In genomic region chr11:22850077-22850476, GRCm38 (mm10) we compare ENCODE assay signal across 14 mouse cellular contexts. TPM values are rescaled to one million over a fixed set of nuclear protein-coding genes. Genes with fewer than 3 reads are reported as not detected.
DNase-seq lines count a peak whose midpoint lies in the region; ATAC-seq and TF ChIP-seq lines count a peak whose summit lies in the region.
"Had no signal": no experiment of that assay in that cellular context is flagged by ENCODE, and none has a peak within 500 bp of the region (broad histone marks: within the 10 kb centered on the region; RNA-seq: fewer than 3 reads in every experiment).

No protein-coding gene starts in this region.

- no peak overlapping the region for H3K9ac ChIP-seq in heart, postnatal 0 days (replicated peaks; ENCODE audit: low read depth, low read length)
- H3K9ac ChIP-seq: forebrain, embryonic 12.5 days; hindbrain, embryonic 14.5 days had no signal

- H3K9me3 ChIP-seq in heart, postnatal 0 days (replicated peaks; ENCODE audit: control insufficient read depth, low read length): no peaks in the 10 kb centered on the region
- H3K9me3 ChIP-seq: forebrain, embryonic 12.5 days had no signal

- H3K27me3 ChIP-seq in heart, postnatal 0 days (ENCODE audit: control insufficient read depth, insufficient read depth, low read length): no peaks in the 10 kb centered on the region
- H3K27me3 ChIP-seq: forebrain, embryonic 12.5 days had no signal

- DNase-seq in heart, postnatal 0 days (ENCODE audit: low spot score): no peak
- DNase-seq in heart, postnatal 36 days: no peak
- DNase-seq in 416B (ENCODE audit: low read depth): peak; percentile 81
- peak; percentile 68 to 84 for DNase-seq in kidney, postnatal 25 days
- no peak for DNase-seq in left cerebral cortex, adult 11 months (ENCODE audit: low spot score)
- DNase-seq in Muller cell, postnatal 12 days (ENCODE audit: inconsistent ontology term): no peak
- DNase-seq: cerebellum, adult 11 months; gastrocnemius, postnatal 10 days; lung, postnatal 10 days; retina, postnatal 1 day had no signal

- no peak overlapping the region for H3K4me3 ChIP-seq in heart, postnatal 0 days (ENCODE audit: low read depth, low read length)
- no peak overlapping the region for H3K4me3 ChIP-seq in bone marrow, adult 2 months (replicated peaks; ENCODE audit: control insufficient read depth, low read depth, low read length)
- H3K4me3 ChIP-seq: forebrain, embryonic 12.5 days had no signal

- peaks cover 55% of the 10 kb centered on the region for H3K4me1 ChIP-seq in heart, postnatal 0 days (ENCODE audit: control insufficient read depth, insufficient read depth)
- peaks cover 36% of the 10 kb centered on the region for H3K4me1 ChIP-seq in bone marrow, adult 2 months (ENCODE audit: control insufficient read depth, insufficient read depth, low read length)
- H3K4me1 ChIP-seq: forebrain, embryonic 12.5 days had no signal

- WGBS in heart, postnatal 0 days: 45% methylated on average over 4 of the region's 4 CpGs
- 25% methylated on average over 4 of the region's 4 CpGs for WGBS in bone marrow, adult 2 months

- intact Hi-C loops in heart, postnatal 36 days (cut with DNase I): loop anchor here (10.0 kb wide), 1 partner anchor 455 kb away; the partner anchor contains the start of gene Usp34

- H3K4me2 ChIP-seq in heart, postnatal 0 days (ENCODE audit: low read depth, low read length): no peak overlapping the region
- H3K4me2 ChIP-seq: forebrain, embryonic 12.5 days; hindbrain, embryonic 14.5 days had no signal

- no peak for TF ChIP-seq CTCF in heart, postnatal 0 days (IDR thresholded peaks at IDR 0.05; ENCODE audit: low read depth)
- no peak for TF ChIP-seq CTCF in bone marrow, adult 2 months (IDR thresholded peaks at IDR 0.05; ENCODE audit: control insufficient read depth, insufficient read depth, low read length)

- 0 out of 2 replicates have a peak, but pooled peaks have one; percentile 24 for ATAC-seq in heart, postnatal 0 days (ENCODE audit: insufficient read depth, low read depth)
- no peak for ATAC-seq in monocyte, adult 5-6 weeks (replicated peaks; ENCODE audit: insufficient number of reproducible peaks, low FRiP score, low TSS enrichment, poor library complexity, severe bottlenecking)

- no peaks in the 10 kb centered on the region for H3K36me3 ChIP-seq in heart, postnatal 0 days (replicated peaks; ENCODE audit: control insufficient read depth, insufficient read depth, low read length)
- H3K36me3 ChIP-seq: forebrain, embryonic 12.5 days had no signal

- no peak for TF ChIP-seq EP300 in heart, postnatal 0 days (IDR thresholded peaks at IDR 0.05; ENCODE audit: low read depth)

- no peak for TF ChIP-seq POLR2A in bone marrow, adult 2 months (IDR thresholded peaks at IDR 0.05; ENCODE audit: borderline replicate concordance, control insufficient read depth, low read depth, low read length)

- peak overlapping the region; percentile 50 for H3K27ac ChIP-seq in heart, postnatal 0 days (ENCODE audit: low read depth)
- peak overlapping the region; percentile 50; the same call in 1 of the 2 replicates for H3K27ac ChIP-seq in bone marrow, adult 2 months (ENCODE audit: control insufficient read depth, insufficient read depth, low read depth, low read length, poor library complexity)
- H3K27ac ChIP-seq: forebrain, embryonic 12.5 days; hindbrain, embryonic 14.5 days had no signal

RNA-seq across cellular contexts. Expression of gene B3gnt2, which starts 10.7 kb away (rescaled TPM):
- total RNA-seq in heart, postnatal 0 days (2014; rRNA removed; ENCODE audit: low replicate concordance): 14.3 and 22.6 TPM in 2 replicates
- polyA plus RNA-seq in heart, postnatal 0 days (2015; fragmentation: Nextera tagmentation; extraction: Ambion mirVana): 5.1 and 5.9 TPM in 2 replicates
- 1 to 10 TPM; 6.3 to 7.7 TPM for total RNA-seq in heart, postnatal 36 days (2021)
- polyA plus RNA-seq in bone marrow, adult 2 months (2011; ENCODE audit: insufficient read depth, insufficient read length, low replicate concordance, missing spikeins): 0.54 and 6.2 TPM in 2 replicates
- 3.6 to 30.4 TPM (median 8.5 TPM) in 3 replicates for total RNA-seq in monocyte, adult 5-6 weeks (2017)

Comparison
In these comparisons a context has a peak if more than half of its experiments do, and no peak if none do; other contexts are left out.
1. DNase-seq: peak in 416B (single experiment) and kidney, postnatal 25 days (2 of 2); none in heart, postnatal 0 days (single experiment), heart, postnatal 36 days (0 of 2), left cerebral cortex, adult 11 months (single experiment) and Muller cell, postnatal 12 days (single experiment).